Mouse (Mus musculus) bone marrow macrophage, adult 2 months (primary cell): ENCODE data around the gene Shroom4.

Experiments
- CTCF ChIP-seq: IDR thresholded peaks from 2 replicates; pipeline ENCODE4 v1.5.1; 2012; ENCODE audit warnings: low read depth, mild to moderate bottlenecking, low read length, moderate library complexity
- POLR2A ChIP-seq: IDR thresholded peaks from 2 replicates; pipeline ENCODE4 v1.6.1; 2012; ENCODE audit warnings: mild to moderate bottlenecking, low read depth, low read length, borderline replicate concordance

DNA sequence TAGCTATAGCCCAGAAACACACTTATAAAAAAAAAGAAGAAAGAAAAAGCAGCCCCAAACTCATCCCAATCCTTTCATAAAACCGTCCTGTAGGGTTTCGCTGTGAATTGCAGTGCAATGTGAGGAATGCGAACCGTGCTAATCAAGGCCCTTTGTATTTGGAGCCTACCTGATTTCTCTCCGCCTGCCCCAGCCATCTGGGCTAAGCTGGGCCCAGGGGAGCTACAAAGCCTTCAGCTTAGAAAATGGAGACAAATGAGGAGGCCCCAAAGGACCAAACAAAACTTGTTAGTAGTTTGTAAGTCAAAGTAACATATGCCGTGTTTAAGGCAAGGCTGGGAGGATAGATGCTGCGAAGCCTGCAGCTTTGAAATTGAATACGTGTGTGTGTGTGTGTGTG, 84.2 kb downstream of the Shroom4 start:
- no peak for TF ChIP-seq POLR2A
- TF ChIP-seq CTCF = no peak
